Mouse (Mus musculus) embryonic facial prominence, embryonic 12.5 days (tissue): ENCODE measurements around the gene Lfng. TPM values are rescaled to one million over a fixed set of nuclear protein-coding genes. Genes with fewer than 3 reads are reported as not detected.

Experiments used
- ATAC-seq: fragments of 200-750 bp; cut with Nextera tagmentation; 2 replicates; pipeline ENCODE4 v1.8.0; 2017; ENCODE audit not compliant: insufficient number of reproducible peaks, insufficient read depth, low FRiP score, low TSS enrichment
- H3K27ac ChIP-seq: fragments of 300-500 bp; sonication (generic); 2 replicates; pipeline ENCODE4 v1.5.1; 2016; ENCODE audit warnings: mild to moderate bottlenecking
- H3K27me3 ChIP-seq: fragments of 300-500 bp; sonication (generic); 2 replicates; pipeline ENCODE4 v1.6.1; 2016; ENCODE audit warnings: mild to moderate bottlenecking, moderate library complexity
- H3K36me3 ChIP-seq: fragments of 300-500 bp; sonication (generic); 2 replicates; pipeline ENCODE4 v1.6.1; 2016; ENCODE audit warnings: mild to moderate bottlenecking
- H3K4me1 ChIP-seq: fragments of 300-500 bp; sonication (generic); 2 replicates; pipeline ENCODE4 v1.6.1; 2016
- H3K4me2 ChIP-seq: fragments of 300-500 bp; sonication (generic); replicated peaks from 2 replicates; pipeline ENCODE4 v1.6.1; 2016; ENCODE audit warnings: mild to moderate bottlenecking, moderate library complexity
- H3K4me3 ChIP-seq: fragments of 300-500 bp; sonication (generic); 2 replicates; pipeline ENCODE4 v1.5.1; 2016; ENCODE audit warnings: mild to moderate bottlenecking
- H3K9ac ChIP-seq: fragments of 300-500 bp; sonication (generic); 2 replicates; pipeline ENCODE4 v1.6.1; 2016; ENCODE audit warnings: mild to moderate bottlenecking, moderate library complexity
- H3K9me3 ChIP-seq: fragments of 300-500 bp; sonication (generic); 2 replicates; pipeline ENCODE4 v1.6.1; 2016; ENCODE audit warnings: mild to moderate bottlenecking, moderate library complexity
- WGBS: fragments of 180-500 bp; shearing (Covaris S2); methylation state at CpG from one replicate; pipeline ENCODE4 v1.1.7; 2016; 5-methylcytosine and 5-hydroxymethylcytosine counted together
- polyA plus RNA-seq: library from polyadenylated mRNA; unstranded; fragments of >200 nt; fragmentation: Nextera tagmentation; extraction: Ambion mirVana; gene quantifications from 2 replicates; pipeline ENCODE4 v1.2.1, GENCODE M21; 2016

Gene Lfng
- polyA plus RNA-seq, 1 experiment from 2014 or later = 14.2 TPM

- H3K4me2 ChIP-seq = no peak overlapping the region
- H3K9me3 ChIP-seq = no peaks in the 10 kb centered on the region
- ATAC-seq = no peak
- H3K4me1 ChIP-seq = peaks cover 71% of the 10 kb centered on the region
- no peak overlapping the region for H3K4me3 ChIP-seq
- no peak overlapping the region for H3K9ac ChIP-seq
- H3K27ac ChIP-seq = no peak overlapping the region
- H3K27me3 ChIP-seq = no peaks in the 10 kb centered on the region
- 87% methylated on average over 6 of the region's 6 CpGs for whole genome bisulfite sequencing
- peaks cover 40% of the 10 kb centered on the region for H3K36me3 ChIP-seq
Measured at GRCm38 (mm10) chr5:140644263-140644662, 37.1 kb downstream of the Lfng start.

DNA sequence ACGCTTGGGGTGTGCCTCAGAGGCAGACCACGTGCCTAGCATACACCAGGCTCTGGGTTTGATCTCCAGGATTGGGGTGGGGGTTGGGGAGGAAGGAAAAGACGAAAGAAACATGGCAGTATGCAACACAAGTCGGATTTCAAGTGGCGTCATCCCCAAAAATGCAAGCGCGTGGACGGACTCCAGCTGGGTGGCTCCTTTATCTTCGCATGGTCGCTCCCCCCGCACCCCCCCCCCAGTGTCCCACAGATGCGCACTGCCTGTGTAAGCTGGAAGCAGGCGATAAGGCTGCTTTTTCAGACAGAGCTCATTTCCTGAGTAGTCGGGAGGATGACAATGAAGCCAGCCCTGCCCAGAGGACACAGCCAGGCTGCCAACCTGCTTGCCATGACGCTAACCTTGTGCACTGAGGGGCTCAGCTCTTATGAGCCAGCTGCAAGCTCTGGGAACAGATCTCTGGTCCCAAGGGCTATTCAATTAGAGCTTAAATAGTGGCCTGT lies 37.6 kb downstream of the Lfng start:
- H3K4me3 ChIP-seq = no peak overlapping the region
- 0 out of 2 replicates have a peak overlapping the region, but pooled peaks have one; percentile 2 for H3K27ac ChIP-seq

GRCm38 (mm10) chr5:140645454-140645853 lies 38.3 kb downstream of the Lfng start:
- 91% methylated on average over 4 of the region's 4 CpGs for WGBS
- Histone ChIP-seq H3K36me3 (peaks cover 30% of the 10 kb centered on the region), H3K4me3 (no peak overlapping the region), H3K9ac (peak overlapping the region; percentile 24; the same call in 1 of the 2 replicates), H3K4me2 (peak overlapping the region; percentile 97; the same call in 1 of the 2 replicates), H3K9me3 (no peaks in the 10 kb centered on the region), H3K27ac (no peak overlapping the region), H3K4me1 (peaks cover 73% of the 10 kb centered on the region), H3K27me3 (no peaks in the 10 kb centered on the region)
- ATAC-seq = no peak

More for the DNA sequence above, 37.6 kb downstream of the Lfng start:
- no peak overlapping the region for H3K4me2 ChIP-seq
- peaks cover 35% of the 10 kb centered on the region for H3K36me3 ChIP-seq
- H3K27me3 ChIP-seq = no peaks in the 10 kb centered on the region
- WGBS = 80% methylated on average over 15 of the region's 15 CpGs
- H3K9ac ChIP-seq = no peak overlapping the region
- ATAC-seq = no peak
- H3K4me1 ChIP-seq = peaks cover 76% of the 10 kb centered on the region
- H3K9me3 ChIP-seq = no peaks in the 10 kb centered on the region

- WGBS = 90% methylated on average over 6 of the region's 6 CpGs
- H3K4me3 ChIP-seq = peak overlapping the region; percentile 95
- H3K9ac ChIP-seq = peak overlapping the region; percentile 98; the same call in 1 of the 2 replicates
- ATAC-seq = no peak
- H3K4me2 ChIP-seq = peak overlapping the region; percentile 97
- no peaks in the 10 kb centered on the region for H3K9me3 ChIP-seq
- H3K27me3 ChIP-seq = no peaks in the 10 kb centered on the region
- 0 out of 2 replicates have a peak overlapping the region, but pooled peaks have one; percentile 24 for H3K27ac ChIP-seq
- peaks cover 66% of the 10 kb centered on the region for H3K4me1 ChIP-seq
- peaks cover 30% of the 10 kb centered on the region for H3K36me3 ChIP-seq
Measured at GRCm38 (mm10) chr5:140646171-140646570, 39.1 kb downstream of the Lfng start.

DNA sequence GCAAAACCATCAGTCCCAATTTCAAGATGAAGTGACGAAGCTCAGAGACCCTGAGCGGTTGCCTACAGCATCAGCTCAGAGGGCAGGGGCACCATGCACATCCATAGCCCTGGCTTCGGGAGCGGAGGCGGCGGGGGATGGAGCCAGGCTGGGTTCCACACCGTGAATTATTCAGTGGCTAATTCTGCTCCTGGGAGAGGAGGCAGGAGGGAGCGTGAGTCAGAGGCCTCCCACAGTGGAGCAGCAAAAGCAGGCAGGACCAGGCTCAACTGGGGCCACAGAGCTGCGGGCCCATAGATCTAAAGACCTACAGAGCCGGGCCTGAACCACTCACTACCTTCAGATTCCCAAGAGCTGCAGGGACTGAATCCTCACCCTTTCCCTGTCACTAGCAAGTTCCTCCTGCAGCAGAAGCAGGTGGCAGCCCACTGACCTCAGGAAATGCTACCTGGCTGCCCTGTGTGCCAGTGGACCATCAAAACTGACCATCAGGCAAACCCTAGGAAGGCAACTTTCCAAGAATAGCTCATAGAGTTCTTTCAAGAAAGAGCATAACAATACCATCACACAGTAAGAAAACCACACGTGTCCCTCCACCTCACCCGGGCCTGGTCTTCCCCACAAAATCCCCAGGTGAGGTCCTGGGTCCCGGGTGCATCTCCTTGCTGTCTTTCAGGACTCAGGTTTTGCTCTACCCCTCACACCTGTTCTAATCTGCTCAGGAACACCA lies 40.1 kb downstream of the Lfng start:
- Histone ChIP-seq H3K36me3 (peaks cover 30% of the 10 kb centered on the region), H3K9me3 (no peaks in the 10 kb centered on the region), H3K9ac (peak overlapping the region; percentile 98), H3K4me3 (peak overlapping the region; percentile 95), H3K27ac (peak overlapping the region; percentile 84), H3K4me1 (peaks cover 56% of the 10 kb centered on the region), H3K4me2 (peak overlapping the region; percentile 97), H3K27me3 (no peaks in the 10 kb centered on the region)
- ATAC-seq = no peak
- 58% methylated on average over 13 of the region's 13 CpGs for WGBS

DNA sequence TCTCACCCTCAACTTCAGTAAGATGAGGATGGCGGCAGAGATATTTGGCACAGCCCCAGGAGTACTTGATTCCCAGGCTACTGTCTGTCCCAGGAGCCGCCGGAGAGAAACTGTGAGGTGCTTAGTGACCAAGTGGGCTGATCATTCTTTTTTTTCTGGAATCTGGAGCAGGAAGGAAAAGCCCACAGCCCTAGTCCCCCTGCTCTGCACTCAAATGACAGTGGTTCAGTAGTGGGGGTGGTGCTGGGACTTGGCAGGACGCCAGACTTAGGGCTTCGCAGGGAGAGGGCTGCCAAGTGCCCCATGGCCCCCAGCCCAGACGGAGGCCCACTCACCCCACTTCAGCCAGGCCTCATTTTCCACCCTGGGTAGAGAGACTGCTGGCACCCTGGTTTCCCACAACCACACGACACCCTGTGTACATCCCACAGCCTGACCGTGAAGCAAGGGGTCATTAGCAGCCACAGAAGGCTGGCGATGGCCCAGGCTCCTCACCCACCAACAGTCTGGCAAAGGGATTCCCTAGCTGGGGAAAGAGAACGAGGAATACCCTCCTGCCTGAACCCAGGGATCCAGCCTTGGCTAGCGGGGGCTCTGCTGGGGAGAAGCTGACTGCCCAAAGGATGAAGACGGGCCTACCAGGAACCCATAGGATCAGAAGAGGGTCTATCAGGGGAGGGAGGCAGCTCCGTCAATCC lies 40.9 kb downstream of the Lfng start:
- Histone ChIP-seq H3K36me3 (peaks cover 30% of the 10 kb centered on the region), H3K27me3 (no peaks in the 10 kb centered on the region), H3K4me1 (peaks cover 48% of the 10 kb centered on the region), H3K4me2 (peak overlapping the region; percentile 97), H3K9me3 (no peaks in the 10 kb centered on the region), H3K27ac (peak overlapping the region; percentile 84), H3K4me3 (peak overlapping the region; percentile 95), H3K9ac (peak overlapping the region; percentile 98)
- 2% methylated on average over 13 of the region's 13 CpGs for WGBS
- no peak for ATAC-seq

- H3K4me1 ChIP-seq = peaks cover 43% of the 10 kb centered on the region
- ATAC-seq = no peak; the same call in none of the 2 replicates
- peaks cover 29% of the 10 kb centered on the region for H3K36me3 ChIP-seq
- WGBS = under 1% methylated on average over 48 of the region's 62 CpGs
- H3K4me2 ChIP-seq = peak within 1 kb of the TSS; percentile 97
- H3K9ac ChIP-seq = peak within 1 kb of the TSS; percentile 98
- peak within 1 kb of the TSS; percentile 84 for H3K27ac ChIP-seq
- H3K9me3 ChIP-seq = no peaks in the 10 kb centered on the region
- H3K27me3 ChIP-seq = no peaks in the 10 kb centered on the region
- H3K4me3 ChIP-seq = peak within 1 kb of the TSS; percentile 95
Measured at GRCm38 (mm10) chr5:140648519-140649100, 41.5 kb downstream of the Lfng start, which contains the start of gene Ttyh3. Gene Ttyh3 (minus strand): TSS chr5:140649031.

- 6% methylated on average over 26 of the region's 26 CpGs for WGBS
- Histone ChIP-seq H3K4me2 (peak overlapping the region; percentile 70), H3K4me1 (peaks cover 39% of the 10 kb centered on the region), H3K9me3 (no peaks in the 10 kb centered on the region), H3K4me3 (peak overlapping the region; percentile 95), H3K36me3 (peaks cover 23% of the 10 kb centered on the region), H3K27me3 (no peaks in the 10 kb centered on the region), H3K27ac (peak overlapping the region; percentile 66), H3K9ac (peak overlapping the region; percentile 98)
- peak; percentile 91 for ATAC-seq
Measured at GRCm38 (mm10) chr5:140649101-140649667, 42.1 kb downstream of the Lfng start.

DNA sequence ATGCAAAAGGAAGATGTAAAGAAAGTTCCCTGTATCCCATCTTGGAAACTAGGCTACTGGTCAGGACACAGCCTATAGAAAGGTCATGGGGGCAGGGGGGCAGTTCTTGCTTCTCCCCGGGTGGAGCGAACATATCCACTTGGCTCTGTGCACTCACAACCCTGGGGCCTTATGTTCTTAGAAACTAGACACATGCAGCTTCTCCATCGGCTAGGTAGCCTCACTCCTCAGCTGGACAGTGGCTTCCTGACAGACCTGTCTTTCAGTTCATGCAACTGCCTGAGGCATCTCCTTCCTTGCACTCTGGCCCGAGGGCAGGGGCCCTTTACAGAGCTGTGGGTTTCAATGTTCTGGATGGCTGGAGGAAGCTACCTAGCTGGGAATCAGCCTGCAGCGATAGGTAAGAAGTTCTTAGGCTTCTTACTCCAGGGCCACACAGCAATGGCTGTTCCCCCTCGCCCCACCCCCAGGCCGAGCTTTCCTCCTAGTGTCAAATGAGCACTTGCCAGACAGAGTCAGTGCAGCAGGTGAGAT lies 42.8 kb downstream of the Lfng start:
- 46% methylated on average over 7 of the region's 7 CpGs for WGBS
- Histone ChIP-seq H3K4me3 (no peak overlapping the region), H3K4me1 (peaks cover 35% of the 10 kb centered on the region), H3K27ac (0 out of 2 replicates have a peak overlapping the region, but pooled peaks have one; percentile 11), H3K36me3 (peaks cover 15% of the 10 kb centered on the region), H3K4me2 (peak overlapping the region; percentile 70; the same call in 1 of the 2 replicates), H3K9me3 (no peaks in the 10 kb centered on the region), H3K9ac (0 out of 2 replicates have a peak overlapping the region, but pooled peaks have one; percentile 31), H3K27me3 (no peaks in the 10 kb centered on the region)
- ATAC-seq = no peak

GRCm38 (mm10) chr5:140651231-140651630 lies 44.1 kb downstream of the Lfng start:
- no peak for ATAC-seq
- H3K27ac ChIP-seq = no peak overlapping the region
- H3K36me3 ChIP-seq = 0 out of 2 replicates have a peak, but pooled peaks cover 4% of the 10 kb centered on the region
- peaks cover 23% of the 10 kb centered on the region for H3K4me1 ChIP-seq
- H3K27me3 ChIP-seq = no peaks in the 10 kb centered on the region
- WGBS = 81% methylated on average over 11 of the region's 11 CpGs
- H3K9ac ChIP-seq = no peak overlapping the region
- H3K4me2 ChIP-seq = no peak overlapping the region
- no peak overlapping the region for H3K4me3 ChIP-seq
- H3K9me3 ChIP-seq = no peaks in the 10 kb centered on the region

GRCm38 (mm10) chr5:140652587-140652986 lies 45.5 kb downstream of the Lfng start:
- no peak overlapping the region for H3K9ac ChIP-seq
- no peak overlapping the region for H3K4me2 ChIP-seq
- WGBS = 68% methylated on average over 7 of the region's 7 CpGs
- H3K27me3 ChIP-seq = no peaks in the 10 kb centered on the region
- no peak overlapping the region for H3K27ac ChIP-seq
- no peaks in the 10 kb centered on the region for H3K36me3 ChIP-seq
- H3K4me1 ChIP-seq = peaks cover 9% of the 10 kb centered on the region
- H3K9me3 ChIP-seq = no peaks in the 10 kb centered on the region
- no peak overlapping the region for H3K4me3 ChIP-seq
- no peak for ATAC-seq
